Mouse (Mus musculus) layer of hippocampus, adult 9-11 months (tissue): ENCODE results near the gene Cwc25.
A peak's percentile ranks its signal among the peaks of the same experiment; 100 is the strongest.
"Not testable (repeated sequence)": the region's sequence is repeated elsewhere in the genome, so short reads cannot be mapped to it uniquely, and the experiment has no call there.

Experiments used
- DNase-seq: peaks from one replicate; pipeline ENCODE4 v3.0.0; 2022

Gene Cwc25

GRCm38 (mm10) chr11:97719041-97719440 is 47.3 kb downstream of the Cwc25 start:
- no peak for DNase-seq

- no peak for DNase-seq
Measured at GRCm38 (mm10) chr11:97718281-97718860, 48.0 kb downstream of the Cwc25 start.

- no peak for DNase-seq
Measured at GRCm38 (mm10) chr11:97717369-97718280, 48.7 kb downstream of the Cwc25 start.

DNA sequence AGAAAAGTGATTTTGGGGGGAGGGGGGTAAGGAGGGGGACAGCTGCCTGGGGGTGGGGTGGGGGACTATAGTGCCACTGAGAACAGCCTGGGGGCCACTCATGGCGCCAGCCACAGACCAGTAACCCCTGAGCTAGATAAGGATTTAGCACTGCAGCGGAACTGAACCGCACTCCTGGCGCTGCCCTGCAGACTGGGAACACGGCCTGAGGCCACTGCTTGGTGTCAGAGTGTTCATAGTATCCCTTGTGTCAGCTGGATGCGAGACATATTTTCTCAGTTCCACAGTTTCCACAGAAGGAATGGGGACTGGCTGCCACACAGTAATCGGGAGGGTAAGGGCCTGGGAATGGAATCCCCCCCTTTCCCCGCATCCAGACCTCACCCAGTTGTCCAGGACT is 50.3 kb downstream of the Cwc25 start:
- no peak for DNase-seq

- DNase-seq: no peak
Measured at GRCm38 (mm10) chr11:97714784-97715760, 51.3 kb downstream of the Cwc25 start.

GRCm38 (mm10) chr11:97714356-97714755 is 52.0 kb downstream of the Cwc25 start:
- DNase-seq: no peak

- no peak for DNase-seq
Measured at GRCm38 (mm10) chr11:97713896-97714295, 52.5 kb downstream of the Cwc25 start.

GRCm38 (mm10) chr11:97712286-97712685 is 54.1 kb downstream of the Cwc25 start:
- no peak for DNase-seq

- DNase-seq: no peak
Measured at GRCm38 (mm10) chr11:97711200-97711900, 55.0 kb downstream of the Cwc25 start.

- DNase-seq: not testable (repeated sequence)
Measured at GRCm38 (mm10) chr11:97710067-97710466, 56.3 kb downstream of the Cwc25 start.

DNA sequence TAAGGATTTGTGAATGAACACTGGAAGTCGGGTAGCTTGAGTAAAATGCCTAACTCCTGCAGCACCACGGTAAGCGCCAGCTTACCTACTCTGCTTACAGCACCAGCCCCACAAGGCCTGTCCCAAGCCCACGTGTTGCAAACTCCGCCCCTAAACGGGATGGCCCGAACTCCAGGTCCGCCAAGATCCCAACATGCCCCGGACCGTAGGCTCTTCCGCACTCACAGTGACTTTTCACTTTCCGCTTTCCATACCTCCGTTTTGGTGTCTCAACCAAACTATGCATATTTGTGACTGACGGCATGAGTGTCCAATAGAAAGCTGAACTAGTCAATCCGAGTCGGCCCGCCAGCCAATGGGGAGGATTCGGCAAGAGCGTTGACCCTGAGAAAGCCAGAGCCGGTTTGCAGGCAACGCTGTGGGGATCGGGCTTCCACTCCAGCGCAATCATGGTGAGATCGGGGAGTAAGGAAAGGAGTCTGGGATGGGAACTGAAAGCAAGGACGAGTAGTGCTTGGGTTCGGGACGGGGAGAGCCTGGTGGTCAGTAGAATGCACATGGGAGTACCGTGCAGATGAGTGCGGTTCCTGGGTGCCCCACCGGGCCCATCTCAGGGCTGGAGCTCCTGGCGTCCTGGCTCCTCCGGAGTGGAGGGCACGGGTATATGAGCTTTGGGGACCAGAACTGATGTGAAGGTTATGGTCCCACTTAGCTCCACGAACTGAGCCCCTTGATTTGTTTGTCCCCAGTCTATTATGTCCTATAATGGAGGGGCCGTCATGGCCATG is 63.1 kb downstream of the Cwc25 start, which contains the start of gene Psmb3:
Gene Psmb3 (plus strand): TSS at position 361 of the 788 bp plus-strand sequence.
- DNase-seq: peak; percentile 100

DNA sequence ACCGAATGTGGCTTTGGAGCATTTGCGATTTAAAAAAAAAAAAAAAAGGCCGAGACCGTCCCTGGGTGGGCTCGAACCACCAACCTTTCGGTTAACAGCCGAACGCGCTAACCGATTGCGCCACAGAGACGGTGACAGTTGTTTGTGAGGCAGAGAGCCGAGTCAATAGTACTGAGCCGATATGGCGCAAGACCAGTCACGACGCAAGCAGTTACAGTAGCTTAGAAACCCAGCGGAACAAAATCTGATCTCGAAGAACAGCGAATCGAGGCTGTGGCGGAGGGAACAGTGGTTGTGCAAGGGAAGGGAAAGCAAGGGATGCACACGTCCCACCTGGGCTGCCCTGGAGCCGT is 64.0 kb downstream of the Cwc25 start:
- DNase-seq: peak; percentile 89

GRCm38 (mm10) chr11:97701581-97702392 is 64.6 kb downstream of the Cwc25 start:
- no peak for DNase-seq

DNA sequence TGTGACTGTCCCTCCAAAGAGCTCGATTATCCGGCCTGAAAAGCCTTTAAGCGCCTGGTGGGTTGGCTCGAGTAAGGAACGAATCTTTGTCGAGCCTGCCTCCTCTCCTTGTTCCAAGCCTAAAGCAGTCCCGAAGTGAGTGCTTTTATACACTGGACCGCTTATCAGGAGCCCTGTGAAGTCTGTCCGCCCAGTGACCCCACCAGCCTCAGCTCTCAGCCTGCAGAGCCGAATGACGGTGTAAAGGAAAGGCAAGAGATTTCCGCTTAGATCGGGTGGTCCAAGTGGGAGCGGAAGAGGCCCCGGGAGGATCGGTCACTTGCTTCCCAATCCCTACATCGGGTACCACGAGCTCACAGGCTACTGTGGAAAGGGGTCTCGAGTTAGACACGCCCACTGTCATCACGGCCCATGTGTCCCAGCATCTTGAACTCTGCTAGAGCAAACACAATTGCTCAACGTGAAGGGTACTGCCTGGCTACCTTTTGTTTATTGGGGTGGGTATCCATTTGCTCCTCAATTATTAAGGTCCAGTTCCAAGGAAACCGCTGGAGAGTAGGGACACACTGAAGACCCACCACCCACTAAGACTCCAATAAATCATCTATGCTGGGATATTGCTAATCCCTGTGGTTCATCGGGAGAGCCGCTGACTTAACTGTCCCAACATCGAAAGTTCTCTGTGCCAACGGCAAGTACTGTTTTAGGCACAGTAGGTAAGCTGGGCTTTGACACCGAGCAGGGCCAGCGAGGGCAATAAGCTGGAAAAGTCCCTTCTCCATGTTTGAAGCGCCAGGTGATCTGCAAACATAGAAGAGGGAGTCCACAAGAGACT is 65.4 kb downstream of the Cwc25 start:
- DNase-seq: no peak

DNA sequence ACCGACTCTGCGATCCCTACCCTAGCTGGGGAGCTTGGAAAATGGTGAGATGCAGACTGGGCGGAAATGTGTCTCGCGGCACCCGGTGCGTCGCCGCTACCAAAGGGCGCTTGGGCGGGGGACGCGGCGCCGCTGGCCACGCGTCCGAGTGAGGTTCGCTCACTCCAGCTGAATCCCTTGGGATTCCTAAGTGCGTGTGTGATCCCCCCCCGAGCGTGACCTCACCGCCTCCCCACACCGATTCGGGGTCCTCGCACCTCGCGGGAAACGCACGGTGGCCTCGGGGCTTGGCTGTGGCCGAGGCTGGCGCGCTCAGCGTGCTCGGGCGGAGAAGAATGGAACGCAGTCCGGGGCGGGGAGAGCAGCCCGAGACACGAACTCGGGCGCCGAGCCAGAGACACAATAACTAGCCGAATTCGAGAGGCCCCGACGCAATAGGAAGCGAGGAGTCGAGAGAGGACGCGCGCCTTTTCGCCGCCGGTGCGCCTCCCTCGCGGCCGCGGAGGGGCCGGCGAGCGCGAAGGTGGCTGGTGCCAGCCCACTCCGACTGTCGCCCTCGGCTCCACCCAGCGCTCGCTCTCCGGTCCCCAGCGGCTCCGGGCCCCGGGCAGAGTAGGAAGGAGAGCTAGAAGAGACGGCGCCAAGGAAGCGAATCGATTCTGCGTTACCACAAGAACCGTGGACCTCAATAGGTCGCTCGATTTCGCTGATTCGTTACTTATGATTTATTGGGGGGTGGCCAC is 66.2 kb downstream of the Cwc25 start, which contains the start of gene Pcgf2:
Gene Pcgf2 (minus strand): TSS at position 495 of the 743 bp plus-strand sequence.
- peak; percentile 59 for DNase-seq

DNA sequence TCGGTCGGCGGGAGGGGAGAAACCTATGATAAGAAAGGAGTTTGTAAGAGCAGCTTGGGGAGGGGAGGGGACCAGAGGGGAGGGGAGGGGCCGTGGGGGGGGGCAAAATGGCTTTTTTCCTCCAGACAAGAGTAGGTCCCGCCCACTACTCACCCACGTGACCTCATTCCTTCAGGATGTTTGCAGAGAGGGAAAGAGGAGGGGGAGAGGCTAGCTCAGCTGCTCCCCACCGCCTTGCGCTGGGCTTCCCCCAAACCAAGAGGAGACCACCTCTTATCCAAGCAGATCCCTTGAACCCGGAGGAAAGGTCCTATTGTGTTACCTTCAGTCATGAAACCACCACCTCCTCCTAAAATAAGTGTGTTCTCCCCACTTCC is 66.7 kb downstream of the Cwc25 start:
- peak; percentile 90 for DNase-seq

- DNase-seq: peak; percentile 40
Measured at GRCm38 (mm10) chr11:97698741-97699611, 67.4 kb downstream of the Cwc25 start.
